Mouse (Mus musculus) intestine, postnatal 0 days (tissue): Measurements from ENCODE around the gene Bmper. TPM values are rescaled to one million over a fixed set of nuclear protein-coding genes. Genes with fewer than 3 reads are reported as not detected.

Experiments used
- ATAC-seq: fragments of 200-750 bp; cut with Nextera tagmentation; 2 replicates; pipeline ENCODE4 v1.8.0; 2017; ENCODE audit warnings: mild to moderate bottlenecking, moderate TSS enrichment, moderate library complexity
- H3K27ac ChIP-seq: fragments of 300-500 bp; sonication (generic); 2 replicates; pipeline ENCODE4 v1.5.1; 2014; ENCODE audit warnings: mild to moderate bottlenecking, low read depth, low read length, moderate library complexity
- H3K27me3 ChIP-seq: fragments of 300-500 bp; sonication (generic); replicated peaks from 2 replicates; pipeline ENCODE4 v1.6.1; 2014; ENCODE audit warnings: low read length, mixed read lengths; ENCODE audit not compliant: control insufficient read depth, insufficient read depth
- H3K36me3 ChIP-seq: fragments of 300-500 bp; sonication (generic); 2 replicates; pipeline ENCODE4 v1.6.1; 2014; ENCODE audit warnings: mild to moderate bottlenecking, moderate library complexity; ENCODE audit not compliant: control insufficient read depth, insufficient read depth
- H3K4me1 ChIP-seq: fragments of 300-500 bp; sonication (generic); replicated peaks from 2 replicates; pipeline ENCODE4 v1.6.1; 2014; ENCODE audit warnings: antibody characterized with exemption, low read length, mixed read lengths; ENCODE audit not compliant: control insufficient read depth, insufficient read depth
- H3K4me2 ChIP-seq: fragments of 300-500 bp; sonication (generic); replicated peaks from 2 replicates; pipeline ENCODE4 v1.6.1; 2014; ENCODE audit warnings: low read depth, mild to moderate bottlenecking, moderate library complexity
- H3K4me3 ChIP-seq: fragments of 300-500 bp; sonication (generic); 2 replicates; pipeline ENCODE4 v1.5.1; 2014; ENCODE audit warnings: low read depth, low read length
- H3K9ac ChIP-seq: fragments of 300-500 bp; sonication (generic); 2 replicates; pipeline ENCODE4 v1.6.1; 2014; ENCODE audit warnings: mild to moderate bottlenecking, low read depth, low read length
- H3K9me3 ChIP-seq: fragments of 300-500 bp; sonication (generic); 2 replicates; pipeline ENCODE4 v1.6.1; 2016; ENCODE audit warnings: mixed run types; ENCODE audit not compliant: control insufficient read depth
- CTCF ChIP-seq: sonication (generic); IDR thresholded peaks from 2 replicates; pipeline ENCODE4 v1.5.1; 2016; ENCODE audit warnings: low read depth, mild to moderate bottlenecking, control low read depth, antibody characterized with exemption, moderate library complexity
- WGBS: fragments of 180-500 bp; shearing (Covaris S2); extraction: QIAGEN DNeasy Blood & Tissue Kit; methylation state at CpG from one replicate; pipeline ENCODE4 v1.1.7; 2014; 5-methylcytosine and 5-hydroxymethylcytosine counted together
- polyA plus RNA-seq: library from polyadenylated mRNA; unstranded; fragments of >200 nt; fragmentation: Nextera tagmentation; extraction: Ambion mirVana; gene quantifications from 2 replicates; pipeline ENCODE4 v1.2.1, GENCODE M21; 2015

Bmper gene
- polyA plus RNA-seq, 1 experiment from 2014 or later, result 4.1 TPM

GRCm38 (mm10) chr9:23327830-23328229, 105.0 kb downstream of the Bmper start:
- H3K9me3 ChIP-seq, result no peaks in the 10 kb centered on the region
- no peak overlapping the region for H3K9ac ChIP-seq
- no peaks in the 10 kb centered on the region for H3K27me3 ChIP-seq
- no peak overlapping the region for H3K27ac ChIP-seq
- TF ChIP-seq CTCF, result no peak
- H3K4me1 ChIP-seq, result no peaks in the 10 kb centered on the region
- no peaks in the 10 kb centered on the region for H3K36me3 ChIP-seq
- ATAC-seq, result no peak
- H3K4me2 ChIP-seq, result no peak overlapping the region
- H3K4me3 ChIP-seq, result no peak overlapping the region
- WGBS, result 74% methylated on average over 3 of the region's 3 CpGs

- WGBS, result 72% methylated on average over 3 of the region's 3 CpGs
- ATAC-seq, result no peak
Measured at GRCm38 (mm10) chr9:23333041-23333622, 110.3 kb downstream of the Bmper start.

GRCm38 (mm10) chr9:23340551-23340950, 117.7 kb downstream of the Bmper start:
- no peak overlapping the region for H3K9ac ChIP-seq
- no peaks in the 10 kb centered on the region for H3K27me3 ChIP-seq
- H3K27ac ChIP-seq, result no peak overlapping the region
- ATAC-seq, result no peak
- H3K4me3 ChIP-seq, result no peak overlapping the region
- no peak overlapping the region for H3K4me2 ChIP-seq
- H3K36me3 ChIP-seq, result no peaks in the 10 kb centered on the region
- no peaks in the 10 kb centered on the region for H3K9me3 ChIP-seq
- H3K4me1 ChIP-seq, result no peaks in the 10 kb centered on the region
- no peak for TF ChIP-seq CTCF

More at GRCm38 (mm10) chr9:23333041-23333622, 110.3 kb downstream of the Bmper start:
- Histone ChIP-seq H3K27me3 (no peaks in the 10 kb centered on the region), H3K9ac (no peak overlapping the region), H3K4me2 (no peak overlapping the region), H3K4me1 (no peaks in the 10 kb centered on the region), H3K9me3 (no peaks in the 10 kb centered on the region), H3K27ac (no peak overlapping the region), H3K4me3 (no peak overlapping the region), H3K36me3 (no peaks in the 10 kb centered on the region)
- TF ChIP-seq CTCF, result no peak

GRCm38 (mm10) chr9:23341246-23341645, 118.4 kb downstream of the Bmper start:
- H3K27me3 ChIP-seq, result no peaks in the 10 kb centered on the region
- no peaks in the 10 kb centered on the region for H3K9me3 ChIP-seq
- no peak overlapping the region for H3K27ac ChIP-seq
- no peaks in the 10 kb centered on the region for H3K36me3 ChIP-seq
- no peak for ATAC-seq
- no peak overlapping the region for H3K4me3 ChIP-seq
- H3K4me1 ChIP-seq, result no peaks in the 10 kb centered on the region
- H3K9ac ChIP-seq, result no peak overlapping the region
- no peak for TF ChIP-seq CTCF
- H3K4me2 ChIP-seq, result no peak overlapping the region

- H3K9me3 ChIP-seq, result no peaks in the 10 kb centered on the region
- no peak overlapping the region for H3K9ac ChIP-seq
- H3K27me3 ChIP-seq, result no peaks in the 10 kb centered on the region
- no peaks in the 10 kb centered on the region for H3K4me1 ChIP-seq
- ATAC-seq, result no peak
- no peak overlapping the region for H3K4me2 ChIP-seq
- no peaks in the 10 kb centered on the region for H3K36me3 ChIP-seq
- no peak overlapping the region for H3K4me3 ChIP-seq
- TF ChIP-seq CTCF, result no peak
- H3K27ac ChIP-seq, result no peak overlapping the region
Measured at GRCm38 (mm10) chr9:23344353-23344752, 121.5 kb downstream of the Bmper start.

GRCm38 (mm10) chr9:23345093-23345844, 122.4 kb downstream of the Bmper start:
- no peaks in the 10 kb centered on the region for H3K36me3 ChIP-seq
- no peak for ATAC-seq
- H3K9ac ChIP-seq, result no peak overlapping the region
- H3K4me1 ChIP-seq, result no peaks in the 10 kb centered on the region
- TF ChIP-seq CTCF, result no peak
- H3K27ac ChIP-seq, result no peak overlapping the region
- H3K9me3 ChIP-seq, result no peaks in the 10 kb centered on the region
- H3K4me3 ChIP-seq, result no peak overlapping the region
- WGBS, result 57% methylated on average over 8 of the region's 8 CpGs
- no peaks in the 10 kb centered on the region for H3K27me3 ChIP-seq
- H3K4me2 ChIP-seq, result no peak overlapping the region
